In the genomic region with DNA sequence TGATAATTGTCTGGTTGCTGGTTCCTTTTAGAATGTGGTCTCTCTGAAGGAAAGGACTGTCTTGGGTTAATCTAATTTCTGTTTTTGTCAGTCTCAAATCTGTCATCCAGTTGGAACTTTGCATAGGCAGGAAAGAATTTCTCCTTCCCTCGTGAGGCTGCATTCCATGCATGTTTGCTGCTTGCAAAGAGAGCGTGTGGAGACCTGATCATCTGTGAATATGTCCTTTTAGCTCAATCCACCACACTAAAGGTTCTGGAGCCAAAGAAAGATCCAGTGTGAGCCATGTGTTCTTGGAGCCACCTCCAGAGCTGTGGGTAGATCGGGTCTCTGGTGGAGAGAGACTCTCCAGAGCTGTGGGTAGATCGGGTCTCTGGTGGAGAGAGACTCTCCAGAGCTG, we compare ENCODE assay signal across 17 mouse cellular contexts.
A peak's percentile ranks its signal among the peaks of the same experiment; 100 is the strongest.
DNase-seq lines count a peak whose midpoint lies in the region; ATAC-seq and TF ChIP-seq lines count a peak whose summit lies in the region.
"Had no signal": no experiment of that assay in that cellular context is flagged by ENCODE, and none has a peak within 500 bp of the region (broad histone marks: within the 10 kb centered on the region; RNA-seq: fewer than 3 reads in every experiment).

No protein-coding gene starts in this region.

- peaks cover 27% of the 10 kb centered on the region for H3K4me1 ChIP-seq in heart, embryonic 13.5 days
- 0 out of 2 replicates have a peak, but pooled peaks cover 2% of the 10 kb centered on the region for H3K4me1 ChIP-seq in limb, embryonic 14.5 days (ENCODE audit: control insufficient read depth, insufficient read depth, low read length)
- H3K4me1 ChIP-seq in limb, embryonic 10.5 days, result no peaks in the 10 kb centered on the region
- peaks cover 10% of the 10 kb centered on the region for H3K4me1 ChIP-seq in embryonic facial prominence, embryonic 10.5 days
- H3K4me1 ChIP-seq: forebrain, embryonic 13.5 days; midbrain, embryonic 12.5 days; neural tube, embryonic 15.5 days had no signal

- no peak for ATAC-seq in heart, embryonic 13.5 days (ENCODE audit: extremely low read depth, insufficient number of reproducible peaks, low FRiP score, low TSS enrichment)
- no peak for ATAC-seq in limb, embryonic 14.5 days (ENCODE audit: low FRiP score, low read depth)
- ATAC-seq: forebrain, embryonic 13.5 days had no signal

- H3K9me3 ChIP-seq in heart, embryonic 13.5 days, result no peaks in the 10 kb centered on the region
- no peaks in the 10 kb centered on the region for H3K9me3 ChIP-seq in limb, embryonic 14.5 days (ENCODE audit: control insufficient read depth, low read length)
- no peaks in the 10 kb centered on the region for H3K9me3 ChIP-seq in limb, embryonic 10.5 days (replicated peaks)
- H3K9me3 ChIP-seq in embryonic facial prominence, embryonic 10.5 days, result no peaks in the 10 kb centered on the region
- H3K9me3 ChIP-seq: forebrain, embryonic 13.5 days; hindbrain, embryonic 10.5 days; midbrain, embryonic 12.5 days; neural tube, embryonic 15.5 days had no signal

- H3K36me3 ChIP-seq in heart, embryonic 13.5 days, result no peaks in the 10 kb centered on the region
- no peaks in the 10 kb centered on the region for H3K36me3 ChIP-seq in limb, embryonic 14.5 days (ENCODE audit: control insufficient read depth, insufficient read depth, low read length)
- no peaks in the 10 kb centered on the region for H3K36me3 ChIP-seq in limb, embryonic 10.5 days
- H3K36me3 ChIP-seq in embryonic facial prominence, embryonic 10.5 days (replicated peaks), result no peaks in the 10 kb centered on the region
- H3K36me3 ChIP-seq: hindbrain, embryonic 10.5 days; midbrain, embryonic 12.5 days; neural tube, embryonic 15.5 days had no signal

- H3K4me3 ChIP-seq in heart, embryonic 13.5 days, result no peak overlapping the region
- no peak overlapping the region for H3K4me3 ChIP-seq in limb, embryonic 14.5 days (replicated peaks; ENCODE audit: low read length)
- H3K4me3 ChIP-seq in limb, embryonic 10.5 days, result no peak overlapping the region
- no peak overlapping the region for H3K4me3 ChIP-seq in embryonic facial prominence, embryonic 10.5 days
- H3K4me3 ChIP-seq: forebrain, embryonic 13.5 days; hindbrain, embryonic 10.5 days; midbrain, embryonic 12.5 days; myocyte; neural tube, embryonic 15.5 days had no signal

- H3K9ac ChIP-seq in heart, embryonic 13.5 days, result no peak overlapping the region
- H3K9ac ChIP-seq in limb, embryonic 14.5 days (ENCODE audit: low read depth, low read length, severe bottlenecking), result no peak overlapping the region
- H3K9ac ChIP-seq: forebrain, embryonic 13.5 days; midbrain, embryonic 12.5 days; neural tube, embryonic 15.5 days had no signal

- 0 out of 2 replicates have a peak overlapping the region, but pooled peaks have one; percentile 32 for H3K27ac ChIP-seq in heart, embryonic 13.5 days (replicated peaks)
- no peak overlapping the region for H3K27ac ChIP-seq in limb, embryonic 14.5 days (replicated peaks; ENCODE audit: low read depth, low read length)
- no peak overlapping the region for H3K27ac ChIP-seq in limb, embryonic 10.5 days
- H3K27ac ChIP-seq in embryonic facial prominence, embryonic 10.5 days (replicated peaks), result 0 out of 2 replicates have a peak overlapping the region, but pooled peaks have one; percentile 19
- H3K27ac ChIP-seq: forebrain, embryonic 13.5 days; hindbrain, embryonic 10.5 days; macrophage; midbrain, embryonic 12.5 days; neural tube, embryonic 15.5 days had no signal

- 48% methylated on average over 4 of the region's 4 CpGs for WGBS in heart, embryonic 13.5 days
- WGBS in limb, embryonic 14.5 days, result 42% methylated on average over 4 of the region's 4 CpGs
- 77% methylated on average over 4 of the region's 4 CpGs for WGBS in limb, embryonic 10.5 days
- 70% methylated on average over 4 of the region's 4 CpGs for WGBS in embryonic facial prominence, embryonic 10.5 days

- TF ChIP-seq POLR2A in limb, embryonic 14.5 days (IDR thresholded peaks at IDR 0.05; ENCODE audit: borderline replicate concordance, extremely low read depth, insufficient read depth, insufficient read length), result no peak

- no peak for DNase-seq in heart, adult 18-20 months
- DNase-seq in limb, embryonic 14.5 days (ENCODE audit: low spot score), result peak; percentile 48
- no peak for DNase-seq in limb, embryonic 10.5 days (ENCODE audit: low spot score)
- peak; percentile 62 for DNase-seq in 3T3-L1 (ENCODE audit: low read depth, low spot score)
- no peak for DNase-seq in embryonic facial prominence, embryonic 10.5 days (ENCODE audit: low spot score)
- no peak for DNase-seq in left cerebral cortex, postnatal 10 days (ENCODE audit: extremely low spot score in 1 of 2, low spot score in 2 of 2)
- DNase-seq in frontal cortex, postnatal 14 days (ENCODE audit: low spot score in 2 of 2), result no peak
- DNase-seq: cerebellum, adult 9-10 months; gastrocnemius, postnatal 36 days; thymus, postnatal 25 days had no signal

- H3K4me2 ChIP-seq in heart, embryonic 13.5 days, result peak overlapping the region; percentile 24; the same call in 1 of the 2 replicates
- H3K4me2 ChIP-seq in limb, embryonic 14.5 days (replicated peaks; ENCODE audit: low read depth, low read length, severe bottlenecking), result no peak overlapping the region
- H3K4me2 ChIP-seq: forebrain, embryonic 13.5 days; midbrain, embryonic 12.5 days; neural tube, embryonic 15.5 days had no signal

- intact Hi-C loops in left cerebral cortex, postnatal 10 days (cut with DNase I), result no loop called here

- no peaks in the 10 kb centered on the region for H3K27me3 ChIP-seq in heart, embryonic 13.5 days (replicated peaks)
- no peaks in the 10 kb centered on the region for H3K27me3 ChIP-seq in limb, embryonic 14.5 days (ENCODE audit: control insufficient read depth, insufficient read depth, low read length)
- no peaks in the 10 kb centered on the region for H3K27me3 ChIP-seq in limb, embryonic 10.5 days (ENCODE audit: low read depth, poor library complexity, severe bottlenecking)
- no peaks in the 10 kb centered on the region for H3K27me3 ChIP-seq in embryonic facial prominence, embryonic 10.5 days (replicated peaks; ENCODE audit: low read depth, poor library complexity, severe bottlenecking)
- H3K27me3 ChIP-seq: forebrain, embryonic 13.5 days; midbrain, embryonic 12.5 days; neural tube, embryonic 15.5 days had no signal

Comparison
In these comparisons a context has a peak if more than half of its experiments do, and no peak if none do; other contexts are left out.
1. DNase-seq: peak in limb, embryonic 14.5 days (single experiment) and 3T3-L1 (single experiment); none in heart, adult 18-20 months (0 of 2), limb, embryonic 10.5 days (single experiment), embryonic facial prominence, embryonic 10.5 days (single experiment), left cerebral cortex, postnatal 10 days (0 of 2) and frontal cortex, postnatal 14 days (0 of 2).
2. H3K27ac ChIP-seq: peak in heart, embryonic 13.5 days (single experiment) and embryonic facial prominence, embryonic 10.5 days (single experiment); none in limb, embryonic 14.5 days (single experiment) and limb, embryonic 10.5 days (single experiment).